Mouse (Mus musculus) neural tube, embryonic 12.5 days (tissue): ENCODE measurements around the gene Hmgcs2. TPM values are rescaled to one million over a fixed set of nuclear protein-coding genes. Genes with fewer than 3 reads are reported as not detected.

ENCODE experiments used
- ATAC-seq: fragments of 200-750 bp; cut with Nextera tagmentation; 2 replicates; pipeline ENCODE4 v1.8.0; 2017; ENCODE audit warnings: low read depth, mild to moderate bottlenecking, moderate TSS enrichment, moderate library complexity; ENCODE audit not compliant: low FRiP score
- H3K27ac ChIP-seq: fragments of 300-500 bp; sonication (generic); 2 replicates; pipeline ENCODE4 v1.5.1; 2016
- H3K27me3 ChIP-seq: fragments of 300-500 bp; sonication (generic); replicated peaks from 2 replicates; pipeline ENCODE4 v1.6.1; 2016; ENCODE audit warnings: mild to moderate bottlenecking
- H3K36me3 ChIP-seq: fragments of 300-500 bp; sonication (generic); 2 replicates; pipeline ENCODE4 v1.6.1; 2016; ENCODE audit warnings: mild to moderate bottlenecking
- H3K4me1 ChIP-seq: fragments of 300-500 bp; sonication (generic); 2 replicates; pipeline ENCODE4 v1.6.1; 2016
- H3K4me2 ChIP-seq: fragments of 300-500 bp; sonication (generic); replicated peaks from 2 replicates; pipeline ENCODE4 v1.6.1; 2016; ENCODE audit warnings: mild to moderate bottlenecking
- H3K4me3 ChIP-seq: fragments of 300-500 bp; sonication (generic); 2 replicates; pipeline ENCODE4 v1.5.1; 2016
- H3K9ac ChIP-seq: fragments of 300-500 bp; sonication (generic); 2 replicates; pipeline ENCODE4 v1.6.1; 2016; ENCODE audit warnings: mild to moderate bottlenecking
- H3K9me3 ChIP-seq: fragments of 300-500 bp; sonication (generic); 2 replicates; pipeline ENCODE4 v1.6.1; 2016; ENCODE audit warnings: mild to moderate bottlenecking
- WGBS: fragments of 180-500 bp; shearing (Covaris S2); methylation state at CpG from one replicate; pipeline ENCODE4 v1.1.7; 2016; 5-methylcytosine and 5-hydroxymethylcytosine counted together
- polyA plus RNA-seq: library from polyadenylated mRNA; unstranded; fragments of >200 nt; fragmentation: Nextera tagmentation; extraction: Ambion mirVana; gene quantifications from 2 replicates; pipeline ENCODE4 v1.2.1, GENCODE M21; 2016

The Hmgcs2 gene
- polyA plus RNA-seq = 2.3 and 3.2 TPM in 2 replicates

- H3K4me1 ChIP-seq = no peaks in the 10 kb centered on the region
- whole genome bisulfite sequencing = 72% methylated on average over 14 of the region's 14 CpGs
- H3K27ac ChIP-seq = no peak within 1 kb of the TSS
- H3K27me3 ChIP-seq = no peaks in the 10 kb centered on the region
- H3K9me3 ChIP-seq = no peaks in the 10 kb centered on the region
- peak; percentile 49; the same call in 1 of the 2 replicates for ATAC-seq
- no peaks in the 10 kb centered on the region for H3K36me3 ChIP-seq
- no peak within 1 kb of the TSS for H3K9ac ChIP-seq
- H3K4me2 ChIP-seq = no peak within 1 kb of the TSS
- H3K4me3 ChIP-seq = no peak within 1 kb of the TSS
Measured at GRCm38 (mm10) chr3:98280204-98280932, at the start of gene Hmgcs2. Gene Hmgcs2, plus strand, starts transcription at chr3:98280435.

GRCm38 (mm10) chr3:98233504-98233903, 46.7 kb upstream of the Hmgcs2 start:
- Histone ChIP-seq H3K4me2 (no peak overlapping the region), H3K4me3 (no peak overlapping the region), H3K9me3 (no peaks in the 10 kb centered on the region), H3K27ac (no peak overlapping the region), H3K36me3 (no peaks in the 10 kb centered on the region), H3K4me1 (no peaks in the 10 kb centered on the region), H3K27me3 (no peaks in the 10 kb centered on the region), H3K9ac (no peak overlapping the region)
- no peak for ATAC-seq

- Histone ChIP-seq H3K9me3 (no peaks in the 10 kb centered on the region), H3K27ac (no peak overlapping the region), H3K36me3 (no peaks in the 10 kb centered on the region), H3K9ac (no peak overlapping the region), H3K4me1 (no peaks in the 10 kb centered on the region), H3K27me3 (no peaks in the 10 kb centered on the region), H3K4me2 (no peak overlapping the region), H3K4me3 (no peak overlapping the region)
- ATAC-seq = no peak
- WGBS = 91% methylated on average over 6 of the region's 6 CpGs
Measured at GRCm38 (mm10) chr3:98236266-98236665, 44.0 kb upstream of the Hmgcs2 start.

GRCm38 (mm10) chr3:98237240-98237639, 43.0 kb upstream of the Hmgcs2 start:
- H3K27me3 ChIP-seq = no peaks in the 10 kb centered on the region
- H3K27ac ChIP-seq = no peak overlapping the region
- 47% methylated on average over 5 of the region's 5 CpGs for WGBS
- no peak overlapping the region for H3K9ac ChIP-seq
- H3K4me2 ChIP-seq = no peak overlapping the region
- H3K4me1 ChIP-seq = no peaks in the 10 kb centered on the region
- H3K9me3 ChIP-seq = no peaks in the 10 kb centered on the region
- H3K36me3 ChIP-seq = no peaks in the 10 kb centered on the region
- no peak overlapping the region for H3K4me3 ChIP-seq
- no peak for ATAC-seq

GRCm38 (mm10) chr3:98238150-98238549, 42.1 kb upstream of the Hmgcs2 start:
- H3K4me3 ChIP-seq = no peak overlapping the region
- no peaks in the 10 kb centered on the region for H3K4me1 ChIP-seq
- H3K27me3 ChIP-seq = no peaks in the 10 kb centered on the region
- no peak overlapping the region for H3K9ac ChIP-seq
- WGBS = 50% methylated on average over 3 of the region's 3 CpGs
- no peak overlapping the region for H3K4me2 ChIP-seq
- no peak for ATAC-seq
- H3K27ac ChIP-seq = no peak overlapping the region
- no peaks in the 10 kb centered on the region for H3K9me3 ChIP-seq
- H3K36me3 ChIP-seq = no peaks in the 10 kb centered on the region

- no peaks in the 10 kb centered on the region for H3K36me3 ChIP-seq
- no peaks in the 10 kb centered on the region for H3K27me3 ChIP-seq
- no peak overlapping the region for H3K4me3 ChIP-seq
- H3K4me2 ChIP-seq = no peak overlapping the region
- no peak overlapping the region for H3K27ac ChIP-seq
- H3K4me1 ChIP-seq = no peaks in the 10 kb centered on the region
- no peak overlapping the region for H3K9ac ChIP-seq
- no peaks in the 10 kb centered on the region for H3K9me3 ChIP-seq
- no peak for ATAC-seq
- WGBS = 84% methylated on average over 3 of the region's 3 CpGs
Measured at GRCm38 (mm10) chr3:98242051-98242450, 38.2 kb upstream of the Hmgcs2 start.

- no peaks in the 10 kb centered on the region for H3K36me3 ChIP-seq
- H3K27me3 ChIP-seq = no peaks in the 10 kb centered on the region
- H3K9me3 ChIP-seq = no peaks in the 10 kb centered on the region
- no peak for ATAC-seq
- H3K4me3 ChIP-seq = no peak overlapping the region
- H3K27ac ChIP-seq = no peak overlapping the region
- no peak overlapping the region for H3K4me2 ChIP-seq
- H3K9ac ChIP-seq = no peak overlapping the region
- WGBS = 62% methylated on average over 8 of the region's 8 CpGs
- H3K4me1 ChIP-seq = no peaks in the 10 kb centered on the region
Measured at GRCm38 (mm10) chr3:98242458-98243037, 37.7 kb upstream of the Hmgcs2 start.

- H3K9ac ChIP-seq = no peak overlapping the region
- WGBS = 24% methylated on average over 8 of the region's 8 CpGs
- no peaks in the 10 kb centered on the region for H3K4me1 ChIP-seq
- H3K36me3 ChIP-seq = no peaks in the 10 kb centered on the region
- H3K4me3 ChIP-seq = no peak overlapping the region
- no peak overlapping the region for H3K27ac ChIP-seq
- no peaks in the 10 kb centered on the region for H3K27me3 ChIP-seq
- no peak overlapping the region for H3K4me2 ChIP-seq
- H3K9me3 ChIP-seq = no peaks in the 10 kb centered on the region
- no peak for ATAC-seq
Measured at GRCm38 (mm10) chr3:98245892-98246291, 34.3 kb upstream of the Hmgcs2 start.

- H3K9ac ChIP-seq = no peak overlapping the region
- no peak for ATAC-seq
- H3K27me3 ChIP-seq = no peaks in the 10 kb centered on the region
- H3K4me3 ChIP-seq = no peak overlapping the region
- WGBS = 47% methylated on average over 7 of the region's 7 CpGs
- no peaks in the 10 kb centered on the region for H3K4me1 ChIP-seq
- no peaks in the 10 kb centered on the region for H3K9me3 ChIP-seq
- H3K4me2 ChIP-seq = no peak overlapping the region
- no peaks in the 10 kb centered on the region for H3K36me3 ChIP-seq
- no peak overlapping the region for H3K27ac ChIP-seq
Measured at GRCm38 (mm10) chr3:98246985-98247751, 33.1 kb upstream of the Hmgcs2 start.

- Histone ChIP-seq H3K9me3 (peaks cover 4% of the 10 kb centered on the region), H3K27me3 (no peaks in the 10 kb centered on the region), H3K36me3 (no peaks in the 10 kb centered on the region), H3K4me3 (no peak overlapping the region), H3K9ac (no peak overlapping the region), H3K27ac (no peak overlapping the region), H3K4me1 (no peaks in the 10 kb centered on the region), H3K4me2 (no peak overlapping the region)
- no peak for ATAC-seq
- 87% methylated on average over 2 of the region's 2 CpGs for WGBS
Measured at GRCm38 (mm10) chr3:98249378-98249777, 30.9 kb upstream of the Hmgcs2 start.

- Histone ChIP-seq H3K4me2 (no peak overlapping the region), H3K9ac (no peak overlapping the region), H3K4me3 (no peak overlapping the region), H3K27me3 (no peaks in the 10 kb centered on the region), H3K36me3 (no peaks in the 10 kb centered on the region), H3K9me3 (peaks cover 4% of the 10 kb centered on the region), H3K4me1 (no peaks in the 10 kb centered on the region), H3K27ac (no peak overlapping the region)
- no peak for ATAC-seq
- 85% methylated on average over 11 of the region's 11 CpGs for WGBS
Measured at GRCm38 (mm10) chr3:98249833-98250448, 30.3 kb upstream of the Hmgcs2 start.

GRCm38 (mm10) chr3:98254059-98254458, 26.2 kb upstream of the Hmgcs2 start:
- no peak overlapping the region for H3K9ac ChIP-seq
- H3K4me3 ChIP-seq = no peak overlapping the region
- H3K4me1 ChIP-seq = no peaks in the 10 kb centered on the region
- no peak overlapping the region for H3K4me2 ChIP-seq
- 92% methylated on average over 2 of the region's 3 CpGs for whole genome bisulfite sequencing
- H3K9me3 ChIP-seq = peaks cover 4% of the 10 kb centered on the region
- no peak overlapping the region for H3K27ac ChIP-seq
- no peak for ATAC-seq
- H3K27me3 ChIP-seq = no peaks in the 10 kb centered on the region
- no peaks in the 10 kb centered on the region for H3K36me3 ChIP-seq
